Mouse (Mus musculus): Measurements from ENCODE around the gene Ctbp2.

The Ctbp2 gene

DNA sequence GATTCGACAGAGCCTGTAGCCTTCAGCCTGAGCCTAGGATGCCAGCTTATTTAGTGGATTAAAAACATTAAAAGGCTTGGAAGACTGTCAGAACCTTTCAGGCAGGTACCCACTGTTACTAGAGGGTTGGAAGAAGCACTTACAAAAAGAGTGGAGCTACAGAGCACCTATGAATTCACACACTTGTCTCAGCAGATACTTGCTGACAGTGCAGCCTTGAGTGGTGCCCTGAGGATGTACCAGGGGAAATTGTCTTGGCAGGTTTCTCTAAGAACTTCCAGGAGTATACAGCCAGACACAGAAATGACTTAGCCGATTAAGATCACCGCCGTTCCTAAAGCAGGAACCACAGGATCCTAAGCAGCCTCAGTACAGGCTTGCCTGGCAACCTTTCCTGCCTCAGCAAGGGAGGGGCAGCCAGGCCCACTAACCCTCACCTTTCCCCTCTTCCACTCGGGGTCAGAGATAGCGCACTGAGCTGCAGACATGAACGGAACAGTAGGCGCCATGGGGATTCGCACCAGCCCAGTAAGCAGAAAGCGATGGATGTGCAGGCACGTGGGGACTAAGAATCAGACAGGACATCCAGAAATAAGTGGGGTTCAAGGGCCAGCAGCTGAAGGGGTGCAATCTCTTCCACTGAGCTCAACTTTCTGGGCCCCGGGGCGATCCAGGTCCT is 40.1 kb downstream of the Ctbp2 start:
- DNase-seq: no peak

DNA sequence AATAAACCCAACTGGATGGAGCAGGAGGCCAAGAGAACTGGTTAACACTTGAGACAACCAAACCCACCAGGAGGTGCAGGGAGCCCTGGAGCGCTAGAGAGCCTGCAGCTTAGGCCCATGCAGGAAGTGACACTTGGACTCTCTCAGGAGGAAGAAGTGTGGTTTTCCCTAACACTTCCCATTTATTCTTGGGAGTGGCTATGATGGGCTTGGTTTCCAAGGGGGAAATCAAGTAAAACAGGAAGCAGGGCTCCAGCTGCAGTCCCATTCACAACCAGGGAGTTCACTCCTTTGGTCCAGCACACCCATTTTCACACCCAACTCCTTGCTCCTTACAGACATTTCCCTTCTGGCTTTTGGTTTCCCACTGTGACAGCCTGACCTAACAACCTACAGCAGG is 45.2 kb downstream of the Ctbp2 start:
- DNase-seq: no peak

DNA sequence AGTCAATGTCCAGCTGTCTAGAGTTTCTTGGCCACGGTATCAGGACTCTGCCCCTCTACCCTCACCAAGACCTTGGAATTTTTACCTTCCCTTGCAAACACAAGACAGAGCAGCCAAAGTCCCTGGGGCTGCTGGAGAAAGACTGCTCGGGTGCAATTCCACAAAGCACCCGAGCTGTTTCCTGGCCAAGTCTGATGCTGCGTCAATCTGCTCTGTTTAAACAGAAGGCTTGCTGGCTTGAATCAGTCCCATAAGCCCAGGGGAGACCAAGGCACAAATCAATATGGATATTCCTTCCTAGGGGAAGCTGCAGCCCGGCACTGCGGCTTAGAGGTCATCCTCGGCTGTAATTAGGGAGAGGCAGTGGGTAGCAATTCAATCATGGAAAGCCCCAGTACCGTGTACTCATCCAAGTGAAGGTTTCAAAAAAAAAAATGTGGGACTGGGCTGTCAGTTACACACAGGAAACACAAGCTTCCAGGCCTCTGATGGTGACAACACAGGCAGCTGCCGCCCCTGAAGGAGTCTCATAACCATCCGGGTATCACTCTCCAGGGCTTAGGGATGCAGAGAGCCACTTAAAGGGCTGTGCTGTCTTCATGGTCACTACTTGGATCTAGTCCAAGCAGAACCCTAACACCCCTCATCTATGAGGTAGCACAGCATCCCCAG is 49.6 kb downstream of the Ctbp2 start:
- no peak for DNase-seq

DNA sequence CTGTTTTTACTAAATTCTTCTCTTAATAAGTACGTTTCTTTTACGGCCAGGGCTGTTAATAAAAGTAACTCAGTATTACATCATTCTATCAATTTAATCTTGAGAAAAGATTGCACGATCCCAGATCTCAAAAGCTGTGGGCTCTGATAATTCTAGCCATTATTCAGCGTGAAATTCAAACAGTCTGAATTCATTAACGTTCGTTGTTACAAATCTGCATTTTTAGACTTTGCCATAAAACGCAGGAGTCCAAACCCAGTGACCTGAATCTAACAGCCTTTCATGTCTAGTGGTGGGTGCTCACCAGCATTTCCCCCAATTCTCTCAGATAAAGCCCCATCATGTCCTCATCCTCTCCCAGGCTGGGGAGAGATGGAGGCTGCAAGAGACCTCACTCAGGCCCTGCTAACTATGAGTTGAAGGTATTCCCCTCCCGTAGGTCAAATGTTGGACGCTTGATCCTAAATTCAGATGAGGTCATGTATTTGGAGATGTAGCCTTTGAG is 51.0 kb downstream of the Ctbp2 start:
- DNase-seq: no peak

DNA sequence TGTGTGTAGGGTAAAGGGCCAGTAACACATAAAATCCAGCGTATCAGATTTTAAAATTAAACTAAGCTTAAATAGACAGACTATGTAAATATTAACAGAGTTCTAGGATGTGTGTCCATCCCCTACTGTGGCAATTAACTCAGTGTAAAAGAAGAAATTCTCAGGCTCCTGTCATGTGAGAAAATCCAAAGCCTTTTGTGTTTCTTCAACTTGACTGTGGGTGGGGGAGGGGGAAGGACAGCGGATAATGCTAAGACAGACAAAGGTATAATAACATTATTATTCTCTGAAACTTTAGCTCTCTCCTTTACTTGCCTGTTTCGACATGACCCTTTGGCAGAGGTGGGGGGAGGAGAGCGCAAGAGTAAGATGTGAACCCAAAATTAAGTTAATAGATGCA is 51.6 kb downstream of the Ctbp2 start:
- no peak for DNase-seq

DNA sequence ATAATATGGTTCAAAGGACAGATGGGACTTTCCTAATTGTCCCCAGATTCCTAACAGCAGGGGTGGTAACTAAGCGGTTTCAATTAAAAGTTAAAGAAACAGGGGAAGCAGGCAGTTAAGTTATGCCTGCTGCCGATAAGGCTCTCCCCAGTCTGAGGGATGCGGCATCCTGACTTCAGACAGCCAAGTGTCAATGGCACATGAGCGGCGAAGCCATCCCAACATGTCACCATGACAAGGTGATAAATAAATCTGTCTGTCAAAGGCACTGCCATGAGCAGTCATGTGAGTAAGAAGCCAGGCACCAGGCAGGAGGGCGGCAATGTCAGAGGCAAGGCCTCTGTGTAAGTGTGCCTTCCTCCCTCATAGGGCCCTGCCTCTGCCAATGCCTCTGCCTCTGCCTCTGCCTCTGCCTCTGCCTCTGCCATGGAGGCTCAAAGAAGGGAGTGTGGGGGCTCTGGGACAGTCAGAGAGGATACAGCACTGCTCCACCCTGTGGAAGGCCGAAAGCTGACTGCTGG is 56.8 kb downstream of the Ctbp2 start:
- no peak for DNase-seq

DNA sequence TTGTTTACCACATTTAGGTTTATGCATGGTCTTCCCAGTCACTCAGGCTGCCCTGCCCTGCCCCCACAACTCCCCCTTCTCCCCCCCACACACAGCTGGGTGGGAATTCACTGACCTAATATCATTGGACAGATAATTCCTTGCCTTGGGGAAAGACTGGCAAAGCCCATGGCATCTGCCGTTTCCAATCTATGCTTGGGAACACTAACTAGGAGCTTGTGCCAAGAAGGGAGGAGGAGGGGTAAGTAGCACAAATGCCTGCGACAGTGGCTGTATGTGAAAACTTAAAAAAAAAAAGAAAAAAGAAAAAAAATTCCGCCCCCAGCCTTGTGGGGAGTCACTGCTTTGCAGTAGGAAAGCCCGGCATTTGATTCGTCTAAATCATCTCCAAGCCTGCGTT is 57.4 kb downstream of the Ctbp2 start:
- no peak for DNase-seq

DNA sequence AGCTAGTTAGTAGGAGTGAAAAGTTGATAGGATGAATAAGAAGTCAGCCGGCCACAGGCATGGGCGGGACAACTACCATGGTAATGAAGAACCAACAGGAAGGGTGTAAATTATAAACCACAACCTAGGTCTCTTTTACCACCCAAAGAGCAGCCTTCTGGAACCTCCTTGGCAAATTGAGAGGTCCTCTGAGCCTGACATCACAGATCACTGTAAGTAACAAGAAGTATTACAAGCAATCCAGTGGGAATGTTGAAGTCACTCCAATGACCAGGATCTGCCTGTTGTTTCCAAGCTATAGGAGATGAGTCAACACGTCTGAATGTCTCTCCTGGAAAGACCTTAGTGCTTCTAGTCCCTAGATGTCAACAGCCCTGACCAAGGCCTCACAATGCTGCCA is 62.1 kb downstream of the Ctbp2 start:
- DNase-seq: no peak

DNA sequence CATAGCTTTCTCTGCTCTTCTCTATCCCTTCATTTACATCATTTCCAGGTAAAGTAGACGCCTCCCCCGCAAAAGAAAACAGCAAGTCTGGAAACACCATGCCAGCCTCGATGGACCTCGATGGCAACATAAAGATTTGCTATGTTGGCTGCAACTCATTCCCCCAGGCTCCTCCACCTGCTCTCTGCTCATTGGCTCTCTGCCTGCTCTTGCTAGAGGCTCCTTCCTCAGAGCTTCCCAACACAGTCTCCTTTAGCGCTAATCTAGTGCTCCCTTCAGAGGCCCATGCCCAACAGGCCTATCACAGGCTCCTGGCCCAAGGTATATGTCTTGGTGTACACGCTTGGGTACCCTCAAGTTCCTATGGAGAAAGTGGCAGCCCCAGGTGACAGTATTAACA is 64.0 kb downstream of the Ctbp2 start:
- DNase-seq: no peak

DNA sequence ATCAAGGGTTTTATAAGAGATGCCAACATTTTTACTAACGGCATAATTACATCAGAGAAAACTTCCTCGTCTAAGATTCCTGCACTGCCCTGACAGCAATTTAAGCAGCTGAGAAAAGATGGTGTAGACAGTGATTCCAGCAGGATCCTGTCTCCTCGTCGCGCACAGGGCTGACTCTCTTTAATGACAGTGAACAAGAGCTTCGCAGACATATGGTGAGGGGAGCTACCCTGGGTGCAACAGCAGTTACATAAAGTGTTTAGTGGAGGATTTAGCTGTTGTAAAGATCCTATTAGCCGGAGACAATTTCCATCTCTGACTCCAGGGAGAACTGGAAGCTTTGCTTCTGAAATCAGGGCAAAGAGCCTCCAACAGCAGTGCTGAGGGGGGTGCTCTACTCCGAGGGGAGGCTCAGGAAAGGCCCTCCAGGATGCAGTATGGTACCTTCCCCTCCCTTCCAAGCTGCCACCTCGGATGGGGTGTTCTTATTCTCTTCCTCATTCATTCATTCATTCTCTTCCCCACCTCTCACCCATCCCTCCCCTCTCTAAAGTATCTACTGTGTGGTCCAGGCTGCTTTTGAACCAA is 64.5 kb downstream of the Ctbp2 start:
- DNase-seq: no peak

DNA sequence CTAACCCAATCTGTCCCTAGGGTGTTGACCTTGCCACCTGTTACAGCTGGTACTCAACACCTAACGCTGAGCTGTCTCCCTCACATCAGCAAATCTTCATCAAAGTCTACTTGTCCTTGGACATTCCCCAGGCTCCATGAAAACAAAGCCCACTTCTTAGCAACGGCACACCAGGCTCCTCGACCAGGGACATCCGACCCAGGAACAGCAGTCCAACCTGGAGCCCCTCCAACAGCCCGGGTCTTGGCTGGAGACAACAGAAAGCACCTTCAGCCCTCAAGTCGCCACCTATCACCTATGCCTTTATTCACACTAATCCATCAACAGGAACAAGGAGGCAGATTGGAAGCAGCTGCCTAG is 65.0 kb downstream of the Ctbp2 start:
- no peak for DNase-seq

DNA sequence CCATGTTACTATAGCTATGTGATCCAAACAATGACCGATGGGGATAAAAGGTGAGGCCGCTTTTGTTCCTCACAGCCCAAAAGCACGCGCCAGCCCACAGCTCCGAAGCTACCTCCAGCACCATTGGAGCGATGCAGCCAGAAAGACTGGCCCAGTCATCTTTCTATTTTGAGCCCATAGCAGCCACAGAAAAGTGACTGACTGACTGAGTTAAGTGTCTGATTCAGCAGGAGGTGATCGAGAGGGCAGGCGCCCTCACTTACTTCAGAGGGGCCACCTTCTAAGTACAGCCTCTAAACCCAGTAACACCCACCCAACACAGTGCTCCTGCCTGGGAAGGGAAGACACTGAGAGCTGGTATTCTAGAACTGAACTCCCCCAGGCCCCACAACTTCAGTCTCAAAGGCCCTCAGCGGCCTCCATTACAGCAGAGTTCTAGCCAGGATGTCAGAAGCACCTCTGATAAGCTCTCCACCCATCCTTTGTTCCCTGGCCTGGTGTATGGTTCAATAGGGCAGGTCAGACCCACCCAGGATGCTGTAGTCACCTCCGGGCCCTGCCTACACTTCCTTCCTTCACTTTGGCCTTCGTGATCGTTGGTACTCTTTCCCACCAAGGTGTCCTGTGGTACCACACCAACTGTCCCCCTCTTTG is 65.5 kb downstream of the Ctbp2 start:
- DNase-seq: no peak

DNA sequence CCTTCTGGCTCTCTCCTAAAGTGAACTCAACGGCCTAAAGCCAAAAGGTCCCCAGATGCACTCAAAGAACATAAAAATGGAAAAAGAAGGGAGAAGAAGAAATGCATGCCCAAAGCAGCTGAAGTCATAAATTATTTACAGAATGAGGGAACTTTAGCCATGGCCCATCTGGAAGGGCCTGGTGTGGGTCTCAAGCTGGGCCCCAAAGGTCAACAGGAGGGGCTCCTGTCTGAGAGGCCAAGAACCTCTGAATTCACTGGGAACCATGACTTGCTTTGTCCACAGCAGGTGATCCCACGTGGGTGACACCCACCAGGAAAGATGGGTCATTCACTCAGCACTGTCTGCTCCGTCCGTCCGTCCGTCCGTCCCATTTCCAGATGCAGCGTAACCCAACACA is 67.2 kb downstream of the Ctbp2 start:
- no peak for DNase-seq

DNA sequence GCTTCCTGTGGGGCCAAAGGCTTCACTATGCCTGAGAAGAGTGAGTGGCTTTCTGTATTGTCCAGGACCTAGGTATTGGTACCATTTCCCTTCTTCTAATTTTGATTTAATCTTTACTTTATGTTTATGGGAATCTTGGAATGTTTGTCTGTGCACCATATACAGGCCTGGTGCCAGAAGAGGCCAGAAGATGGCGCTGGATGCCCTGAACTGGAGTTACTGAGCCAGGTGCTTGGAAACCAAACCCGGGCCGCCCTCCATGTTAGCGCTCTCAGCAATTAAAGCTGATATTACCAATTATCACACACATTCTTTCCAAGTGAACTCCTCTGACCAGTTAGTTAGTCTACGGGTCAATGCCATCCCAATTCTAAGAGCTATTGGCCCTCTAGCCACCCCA is 69.7 kb downstream of the Ctbp2 start:
- DNase-seq: no peak

DNA sequence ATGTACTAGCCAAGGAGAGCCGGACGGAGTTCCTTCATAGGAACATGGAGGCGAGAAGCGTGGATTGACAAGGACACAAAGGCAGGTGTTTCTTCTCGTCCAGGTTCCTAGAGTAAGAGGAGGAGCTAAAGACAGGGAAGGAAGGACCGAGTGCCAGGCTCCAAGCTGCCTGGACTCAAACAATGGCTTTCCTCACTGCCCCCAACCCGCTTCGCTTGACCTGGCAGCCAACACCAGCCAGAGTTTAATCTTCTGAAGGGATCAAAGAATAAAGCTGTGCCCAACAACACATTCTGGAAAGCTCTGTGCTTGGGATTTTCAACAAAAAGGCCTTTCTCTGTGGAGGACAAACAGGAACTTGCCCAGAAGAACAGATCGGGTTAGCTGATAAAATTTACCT is 70.4 kb downstream of the Ctbp2 start:
- DNase-seq: no peak

DNA sequence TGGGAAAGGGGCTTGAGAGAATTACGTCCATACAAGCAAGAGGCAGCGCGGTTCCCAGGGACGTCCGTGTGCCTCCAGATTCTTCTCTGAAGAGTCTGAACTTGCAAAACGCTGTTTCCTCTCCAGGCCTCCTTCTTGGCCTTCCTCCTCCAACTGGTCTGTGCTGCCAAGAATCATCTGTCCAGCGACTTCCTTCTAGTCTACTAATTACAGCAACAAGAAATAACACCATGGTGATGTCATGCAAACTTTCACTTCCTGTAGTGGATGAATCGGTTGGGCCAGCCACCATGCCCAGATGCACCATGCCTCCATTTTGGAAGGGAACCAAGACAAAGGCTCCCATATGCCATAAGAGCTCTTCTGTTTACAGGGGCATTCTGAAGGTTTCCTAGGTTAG is 71.3 kb downstream of the Ctbp2 start:
- peak; percentile 93 for DNase-seq

DNA sequence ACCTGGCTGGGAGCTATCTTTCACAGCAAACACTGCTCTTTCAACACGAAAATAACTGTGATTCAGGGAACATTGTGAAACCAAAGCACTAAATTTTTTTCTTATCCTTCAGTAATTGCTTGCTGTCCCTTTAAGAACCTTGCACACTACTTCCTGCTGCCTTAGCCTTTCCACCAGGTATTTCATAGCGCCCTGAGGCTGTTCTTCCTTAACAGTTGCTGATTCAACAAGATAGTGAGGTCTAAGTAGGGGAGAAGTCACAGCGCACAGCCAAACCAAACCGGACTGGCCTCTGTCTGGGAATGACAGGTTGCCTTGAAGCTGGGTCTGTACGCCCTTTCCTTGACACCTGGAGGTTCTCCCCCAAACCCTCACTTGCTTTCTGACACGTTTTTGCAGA is 73.5 kb downstream of the Ctbp2 start:
- no peak for DNase-seq

DNA sequence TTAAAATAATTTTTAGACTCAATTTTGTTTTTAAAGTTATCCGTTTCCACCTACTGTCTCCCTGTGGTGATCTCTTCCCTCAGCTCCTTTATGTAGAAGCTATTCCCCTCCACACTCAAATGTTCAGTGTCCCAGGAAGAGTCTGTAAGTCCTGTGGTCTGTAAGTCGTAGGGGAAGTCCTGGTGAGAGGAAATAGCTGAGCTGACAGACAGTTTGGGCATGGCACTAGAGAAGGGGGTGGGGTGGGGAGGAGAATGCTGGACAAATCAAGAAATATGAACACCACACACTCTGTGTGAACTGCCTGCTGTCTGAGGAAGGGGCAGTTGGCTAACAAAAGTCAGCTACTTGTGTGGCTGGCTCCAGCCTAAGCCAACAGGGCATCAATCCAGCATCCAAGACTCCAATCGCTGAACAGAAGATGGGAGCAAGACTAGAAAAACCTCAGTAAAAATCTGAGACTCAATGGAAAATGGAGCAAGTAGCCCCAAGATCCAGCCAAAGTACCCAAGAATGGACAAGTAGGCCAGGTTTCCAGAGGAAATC is 76.0 kb downstream of the Ctbp2 start:
- DNase-seq: peak; percentile 39

DNA sequence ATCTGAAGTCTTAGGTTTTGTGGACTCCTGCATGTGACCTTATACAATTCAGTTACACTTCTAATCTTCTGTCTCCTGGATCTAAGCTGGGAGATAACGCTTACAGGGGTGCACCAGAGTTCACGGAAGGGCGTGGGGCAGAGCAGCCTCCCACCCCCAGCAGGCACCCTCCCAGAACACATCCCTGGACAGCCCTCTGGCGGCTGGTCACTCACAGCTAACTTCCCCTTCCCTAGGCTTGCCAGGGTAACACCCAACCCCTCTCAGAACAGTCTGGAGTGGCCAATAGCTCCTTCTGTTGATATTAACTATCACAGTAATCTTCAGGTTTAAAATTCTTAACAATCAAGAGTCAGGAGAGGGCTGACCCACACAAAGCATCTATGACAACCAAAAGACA is 76.9 kb downstream of the Ctbp2 start:
- peak; percentile 83 for DNase-seq

DNA sequence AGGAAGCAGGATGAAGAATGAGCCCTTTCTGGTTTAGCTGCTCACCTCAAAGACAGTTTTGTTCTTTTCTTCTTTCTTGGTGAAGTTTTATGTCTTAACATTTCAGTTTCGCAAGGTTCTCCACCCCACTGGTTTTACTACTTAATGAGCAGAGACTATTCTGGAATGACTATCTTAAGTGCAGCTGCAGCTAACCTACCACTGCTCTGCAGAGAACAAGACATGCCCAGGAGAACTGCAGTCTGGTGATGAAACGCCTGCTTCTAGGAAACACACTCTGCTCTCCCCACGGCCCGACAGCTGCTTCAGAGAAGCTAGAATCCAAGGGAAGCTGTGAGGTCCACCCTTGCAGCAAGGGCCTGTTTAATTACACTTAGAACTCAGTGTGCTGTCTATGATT is 79.4 kb downstream of the Ctbp2 start:
- DNase-seq: no peak

DNA sequence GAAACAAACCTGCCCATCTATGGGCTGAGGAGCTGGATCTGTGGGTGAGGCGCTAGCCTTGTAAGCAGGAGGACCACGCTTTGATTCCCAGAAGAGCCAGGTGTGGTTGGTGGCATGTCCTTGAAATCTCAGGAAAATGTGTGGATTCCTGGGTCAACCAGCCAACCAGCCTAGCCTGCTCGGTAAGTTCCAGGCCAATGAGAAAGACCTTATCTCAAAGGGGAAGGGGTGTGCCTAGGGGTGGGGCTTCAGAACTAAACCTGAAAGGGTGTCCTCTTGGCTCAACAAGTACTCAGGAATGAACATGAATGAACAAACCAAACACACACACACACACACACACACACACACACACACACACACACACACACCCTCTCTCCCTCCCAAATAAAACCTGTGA is 82.4 kb downstream of the Ctbp2 start:
- peak; percentile 90 for DNase-seq

DNA sequence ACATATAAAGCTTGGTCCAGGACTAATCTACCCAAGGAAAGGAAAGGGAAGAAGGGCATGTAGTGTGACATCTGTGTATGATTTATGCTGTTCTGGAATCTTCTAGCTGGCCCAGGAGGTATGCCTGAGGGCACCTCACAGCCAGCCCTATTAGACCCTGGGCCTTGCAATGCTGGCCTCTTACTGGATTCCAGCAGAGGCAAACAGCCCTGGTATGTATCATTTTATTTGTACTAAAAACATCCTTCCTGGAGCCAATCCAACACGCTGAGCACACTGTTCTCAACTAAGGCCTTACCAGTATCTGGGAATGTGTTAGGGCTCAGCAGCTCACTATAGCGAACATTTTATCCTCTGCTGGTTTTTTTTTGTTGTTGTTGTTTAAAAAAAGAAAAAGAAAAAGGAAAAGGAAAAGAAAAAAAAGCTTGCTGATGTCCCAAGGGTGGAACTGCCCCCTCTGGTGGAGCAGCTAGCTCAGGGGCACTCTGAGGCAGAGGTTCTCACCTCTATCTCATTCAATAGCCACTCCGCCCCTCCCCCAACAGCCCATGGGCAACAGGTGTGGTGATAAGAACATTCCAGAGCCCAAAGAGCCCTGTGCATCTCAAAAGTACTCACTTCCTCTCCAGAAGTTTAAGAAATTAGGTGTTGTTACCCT is 83.3 kb downstream of the Ctbp2 start:
- DNase-seq: peak; percentile 80

Measured in lung, postnatal 36 days (tissue).